Mouse (Mus musculus) layer of hippocampus, postnatal 25 days (tissue): ENCODE measurements at regions not wholly inside any gene's neighbourhood (a gene's known extent, or its start where the extent isn't known, plus 50 kb on each side); places are given as distances from the start of the nearest gene placed in this dataset.
"Not testable (repeated sequence)": the region's sequence is repeated elsewhere in the genome, so short reads cannot be mapped to it uniquely, and the experiment has no call there.

ENCODE experiments used
- DNase-seq, 2 experiments: peaks; one replicate each; pipeline ENCODE4 v3.0.0; 2022; ENCODE audit warnings: mixed read lengths in 2 of 2, low spot score in 1 of 2; ENCODE audit errors: extremely low spot score in 1 of 2

DNA sequence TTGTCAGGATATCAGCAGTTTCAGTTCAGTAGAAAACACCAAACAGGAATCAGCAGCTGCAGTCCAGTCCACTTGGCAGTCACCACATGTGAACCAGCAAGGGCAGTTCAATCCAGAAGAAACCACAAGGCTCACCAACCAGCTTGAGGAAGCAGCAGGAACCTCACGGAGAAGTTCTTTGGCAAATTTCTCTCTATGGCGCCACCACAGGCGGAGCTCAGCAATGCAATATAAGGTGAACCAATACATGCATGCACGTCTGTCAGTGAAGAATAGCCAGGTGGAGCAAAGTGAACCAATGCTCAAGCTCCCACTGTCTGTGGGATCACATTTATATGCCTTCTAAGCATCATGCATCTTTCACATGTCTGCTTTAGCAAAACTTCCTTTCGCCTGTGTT is 132.9 kb downstream of the Tomm20 start:
- DNase-seq, result no peak

DNA sequence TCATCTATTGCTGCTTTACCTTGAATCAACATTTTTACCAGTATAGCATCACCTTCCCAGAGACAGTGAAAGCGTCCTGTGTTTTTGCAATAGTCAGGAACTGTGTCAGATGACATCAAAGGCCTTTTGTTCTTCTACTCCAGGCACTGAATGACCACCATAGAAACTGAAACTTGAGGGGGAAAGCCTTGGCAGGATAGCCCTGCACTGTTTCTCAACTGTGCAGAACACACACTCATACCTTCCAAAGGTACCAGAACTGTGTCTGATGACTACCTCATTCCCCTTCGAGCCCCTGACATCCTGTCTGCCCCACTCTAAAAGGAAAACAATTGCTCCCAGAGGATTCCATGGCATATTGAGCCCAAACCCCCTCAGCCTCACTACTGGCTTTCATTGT is 134.3 kb downstream of the Tomm20 start:
- not testable (repeated sequence) for DNase-seq

DNA sequence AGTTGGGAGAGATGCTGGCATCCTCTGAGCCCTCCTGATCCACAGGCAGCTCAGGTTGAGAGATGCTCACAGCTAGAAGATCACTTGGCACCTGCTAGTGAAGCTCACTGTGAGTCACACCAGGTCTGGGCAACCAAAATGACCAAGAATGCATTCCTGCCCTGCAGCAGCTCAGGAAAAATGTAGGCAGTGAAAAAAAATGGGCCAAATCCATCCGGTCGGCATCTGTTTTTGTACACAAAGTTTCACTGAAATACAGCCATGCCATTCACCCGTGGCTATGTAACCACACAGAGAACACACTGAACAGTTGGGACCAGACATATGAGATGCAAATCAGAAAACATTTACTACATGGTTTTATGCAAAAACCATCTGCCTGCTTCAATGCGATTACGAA is 135.1 kb downstream of the Tomm20 start:
- no peak for DNase-seq

- DNase-seq, result no peak
These were observed 136.3 kb downstream of the Tomm20 start for GRCm38 (mm10) chr8:126809321-126809720.

GRCm38 (mm10) chr8:126808496-126808895 is 137.1 kb downstream of the Tomm20 start:
- no peak for DNase-seq

GRCm38 (mm10) chr8:126807171-126807768 is 138.4 kb downstream of the Tomm20 start:
- no peak for DNase-seq

GRCm38 (mm10) chr8:126806591-126806990 is 139.1 kb downstream of the Tomm20 start:
- no peak for DNase-seq

- no peak for DNase-seq
These were observed 139.5 kb downstream of the Tomm20 start for GRCm38 (mm10) chr8:126806181-126806560.

DNA sequence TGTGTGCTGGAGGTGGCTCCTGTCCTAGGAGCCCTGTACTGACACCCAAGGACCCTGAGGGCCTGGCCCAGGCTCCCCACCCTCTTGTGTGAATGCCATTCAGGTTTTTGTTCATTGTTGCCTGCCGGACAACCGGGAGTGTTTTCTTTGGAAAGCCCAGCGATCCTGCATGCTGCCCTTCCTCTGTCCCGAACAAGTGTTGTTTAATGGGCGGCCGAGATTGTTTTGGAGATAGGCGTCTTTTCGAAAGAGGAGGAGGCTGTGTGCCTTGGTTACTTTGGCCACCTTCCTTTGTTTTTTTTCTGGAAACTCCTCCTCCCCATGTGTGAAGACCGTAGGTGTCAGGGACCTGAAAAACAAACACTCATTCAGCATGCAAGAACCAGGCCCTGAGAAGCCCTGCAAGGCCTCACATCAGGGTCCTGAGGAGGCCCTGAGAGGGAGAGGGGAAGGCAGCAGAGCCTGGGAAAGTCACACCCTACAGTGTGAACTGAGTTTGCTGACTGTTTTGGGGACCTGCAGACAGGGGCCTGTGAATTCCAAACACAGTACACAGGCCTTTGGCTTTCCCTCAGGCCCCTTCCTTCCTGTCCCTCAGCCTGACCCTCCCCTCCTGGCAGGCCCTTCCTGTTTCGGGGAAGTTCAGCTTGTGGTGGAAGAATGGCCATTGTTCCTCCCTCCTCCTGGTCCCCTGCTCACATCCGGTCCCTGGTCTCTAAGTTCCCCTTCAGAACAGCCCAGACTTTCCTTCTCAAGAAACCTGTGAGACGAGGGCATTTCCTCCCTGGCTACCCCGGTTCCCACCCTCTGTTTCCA is 140.1 kb downstream of the Tomm20 start:
- no peak for DNase-seq

- DNase-seq, result no peak
These were observed 141.5 kb downstream of the Tomm20 start for GRCm38 (mm10) chr8:126804115-126804514.

DNA sequence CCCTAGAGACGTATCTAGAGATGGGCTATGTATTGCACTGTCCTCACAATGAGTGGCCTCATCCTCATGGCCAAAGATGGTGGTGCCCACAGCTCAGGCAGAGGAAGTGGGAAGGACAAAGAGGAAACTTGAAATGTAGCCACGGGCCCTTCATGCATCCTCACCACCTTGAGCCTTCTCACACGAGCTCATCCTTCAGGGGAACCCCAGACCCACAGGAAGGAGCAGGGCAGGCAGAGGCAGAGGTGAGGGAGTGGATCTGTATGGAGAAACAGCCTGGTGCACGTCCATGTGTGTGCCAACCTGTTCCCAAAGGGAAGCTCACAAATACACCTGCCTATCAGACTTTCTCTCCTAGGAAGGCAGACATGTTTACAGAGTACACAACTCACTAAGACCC is 143.0 kb downstream of the Tomm20 start:
- no peak for DNase-seq

DNA sequence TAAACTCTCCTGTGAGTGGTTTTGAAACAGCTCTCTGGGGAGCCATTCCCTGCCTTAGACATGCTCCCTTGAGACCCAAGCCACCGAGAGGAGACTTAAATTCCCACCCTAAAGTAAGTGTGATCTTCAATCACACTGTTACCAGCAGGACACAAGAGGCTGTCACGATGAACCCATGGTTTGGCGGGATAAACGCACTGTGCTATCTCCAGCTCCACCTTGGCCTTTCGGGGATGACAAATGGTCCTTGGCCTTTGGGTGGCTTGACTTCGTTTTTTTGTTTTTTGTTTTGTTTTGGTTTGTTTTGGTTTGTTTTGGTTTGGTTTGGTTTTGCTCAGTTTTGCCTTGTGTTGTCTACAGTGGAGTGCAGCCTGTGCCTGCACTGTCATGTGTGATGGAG is 144.7 kb downstream of the Tomm20 start:
- DNase-seq, result no peak

- no peak for DNase-seq
These were observed 147.9 kb downstream of the Tomm20 start for GRCm38 (mm10) chr8:126797571-126798334.

GRCm38 (mm10) chr8:126793657-126794056 is 152.0 kb downstream of the Tomm20 start:
- DNase-seq, result no peak

DNA sequence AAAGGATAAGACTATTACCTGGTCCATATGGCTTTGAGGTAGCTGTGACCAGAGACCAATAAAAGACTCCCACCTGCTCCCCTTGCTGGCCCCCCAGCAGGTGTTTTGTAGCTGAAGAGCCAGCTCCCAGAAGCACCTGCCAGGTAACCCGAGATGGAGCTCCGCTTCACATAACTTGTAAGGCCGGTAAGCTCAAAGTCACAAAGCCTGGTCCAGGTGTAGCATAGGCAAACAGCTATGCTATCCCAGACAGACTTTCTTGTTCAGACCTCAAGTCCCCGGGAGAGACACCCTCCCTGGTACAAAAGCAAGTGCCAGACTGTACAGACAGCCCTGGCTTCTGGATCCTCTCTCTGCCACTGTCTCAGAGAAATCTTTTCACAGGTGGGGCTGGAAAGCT is 154.6 kb downstream of the Tomm20 start:
- DNase-seq, result no peak

DNA sequence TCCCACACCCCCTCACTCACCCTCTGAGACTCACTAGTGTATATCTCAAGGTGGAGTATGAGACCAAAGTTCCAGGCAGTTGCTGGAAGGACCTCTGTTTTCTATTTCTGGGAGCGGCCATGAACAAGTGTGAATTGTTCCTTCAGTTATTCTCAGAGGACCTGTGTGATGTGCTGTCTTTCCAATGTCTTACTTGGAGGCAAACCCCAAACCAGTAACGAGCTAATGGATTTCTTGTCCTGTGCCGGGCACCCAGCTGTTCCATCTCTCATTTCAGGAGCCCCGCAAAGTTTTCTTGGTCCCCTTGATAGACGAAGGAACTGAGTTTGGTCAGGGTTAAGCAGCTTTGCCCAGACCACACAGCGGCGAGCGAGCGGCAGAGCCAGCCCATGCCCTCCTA is 155.4 kb downstream of the Tomm20 start:
- no peak for DNase-seq

DNA sequence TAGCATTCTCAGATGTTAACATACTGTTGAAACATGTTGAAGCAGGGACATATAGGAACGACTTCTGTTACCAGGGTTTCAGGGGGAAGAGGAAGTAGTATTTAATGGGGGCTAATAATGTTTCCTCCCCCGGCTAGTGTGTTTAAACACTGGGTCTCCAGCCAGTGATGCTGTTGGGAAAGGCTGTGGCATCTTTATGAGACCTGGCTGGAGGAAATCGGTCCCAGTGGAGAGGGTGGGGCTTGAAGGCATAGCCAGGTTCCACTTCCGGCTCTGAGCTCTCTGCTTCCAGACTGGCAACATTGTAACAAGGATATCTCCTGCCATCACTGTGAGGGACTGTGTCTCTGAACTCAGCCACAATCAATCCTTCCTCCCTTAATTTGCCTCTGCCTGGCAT is 156.6 kb downstream of the Tomm20 start:
- DNase-seq, result no peak

GRCm38 (mm10) chr8:126788669-126789068 is 157.0 kb downstream of the Tomm20 start:
- DNase-seq, result no peak

GRCm38 (mm10) chr8:126787398-126787797 is 158.2 kb downstream of the Tomm20 start:
- no peak for DNase-seq

GRCm38 (mm10) chr8:126785211-126785610 is 160.4 kb downstream of the Tomm20 start:
- DNase-seq, result no peak

- DNase-seq, result no peak
These were observed 161.0 kb downstream of the Tomm20 start for GRCm38 (mm10) chr8:126784604-126785003.
